Mouse (Mus musculus) ovary, postnatal 36 days (tissue): Measurements from ENCODE around the gene Sh2d4b.

ENCODE experiments used
- DNase-seq: peaks from one replicate; pipeline ENCODE4 v3.0.0; 2022; ENCODE audit warnings: low spot score, mixed read lengths

Gene Sh2d4b

GRCm38 (mm10) chr14:40893196-40893595 is at the start of gene Sh2d4b:
Gene Sh2d4b (minus strand): TSS chr14:40893266.
- no peak for DNase-seq

GRCm38 (mm10) chr14:40942429-40942828 is 49.4 kb upstream of the Sh2d4b start:
- DNase-seq = no peak

GRCm38 (mm10) chr14:40938380-40938987 is 45.4 kb upstream of the Sh2d4b start:
- DNase-seq = no peak

GRCm38 (mm10) chr14:40937052-40937451 is 44.0 kb upstream of the Sh2d4b start:
- no peak for DNase-seq

- DNase-seq = no peak
Measured at GRCm38 (mm10) chr14:40935481-40935880, 42.4 kb upstream of the Sh2d4b start.

GRCm38 (mm10) chr14:40935054-40935453 is 42.0 kb upstream of the Sh2d4b start:
- DNase-seq = no peak

- no peak for DNase-seq
Measured at GRCm38 (mm10) chr14:40933328-40933727, 40.3 kb upstream of the Sh2d4b start.

GRCm38 (mm10) chr14:40932225-40932624 is 39.2 kb upstream of the Sh2d4b start:
- DNase-seq = no peak

GRCm38 (mm10) chr14:40931115-40931829 is 38.2 kb upstream of the Sh2d4b start:
- DNase-seq = no peak

GRCm38 (mm10) chr14:40929943-40930342 is 36.9 kb upstream of the Sh2d4b start:
- no peak for DNase-seq

GRCm38 (mm10) chr14:40928897-40929296 is 35.8 kb upstream of the Sh2d4b start:
- DNase-seq = no peak

- no peak for DNase-seq
Measured at GRCm38 (mm10) chr14:40927041-40927440, 34.0 kb upstream of the Sh2d4b start.

GRCm38 (mm10) chr14:40924378-40925113 is 31.5 kb upstream of the Sh2d4b start:
- no peak for DNase-seq

GRCm38 (mm10) chr14:40921241-40921640 is 28.2 kb upstream of the Sh2d4b start:
- no peak for DNase-seq

- DNase-seq = no peak
Measured at GRCm38 (mm10) chr14:40919521-40919920, 26.5 kb upstream of the Sh2d4b start.

GRCm38 (mm10) chr14:40918477-40918876 is 25.4 kb upstream of the Sh2d4b start:
- no peak for DNase-seq

GRCm38 (mm10) chr14:40917632-40918031 is 24.6 kb upstream of the Sh2d4b start:
- peak; percentile 88 for DNase-seq

GRCm38 (mm10) chr14:40916667-40917066 is 23.6 kb upstream of the Sh2d4b start:
- DNase-seq = no peak

- peak; percentile 53 for DNase-seq
Measured at GRCm38 (mm10) chr14:40915838-40916237, 22.8 kb upstream of the Sh2d4b start.

GRCm38 (mm10) chr14:40914701-40915100 is 21.6 kb upstream of the Sh2d4b start:
- DNase-seq = no peak

- DNase-seq = no peak
Measured at GRCm38 (mm10) chr14:40913709-40914108, 20.6 kb upstream of the Sh2d4b start.

- no peak for DNase-seq
Measured at GRCm38 (mm10) chr14:40911529-40911928, 18.5 kb upstream of the Sh2d4b start.

GRCm38 (mm10) chr14:40908763-40909162 is 15.7 kb upstream of the Sh2d4b start:
- DNase-seq = no peak
